Mouse (Mus musculus) spleen, adult 2 months (tissue): ENCODE results near the gene Armc6. TPM values are rescaled to one million over a fixed set of nuclear protein-coding genes. Genes with fewer than 3 reads are reported as not detected.

Experiments
- DNase-seq, 2 experiments: peaks; one replicate each; pipeline versions ENCODE4 v3.0.0 to v3.0.0-alpha.2; 2012 to 2021; ENCODE audit warnings: low spot score in 2 of 2, low read depth in 1 of 2
- H3K27ac ChIP-seq: fragments of 200-500 bp; 2 replicates; pipeline ENCODE4 v1.5.1; 2012; ENCODE audit warnings: low read length, inconsistent platforms; ENCODE audit not compliant: insufficient read depth
- H3K27me3 ChIP-seq: fragments of 200-500 bp; 2 replicates; pipeline ENCODE4 v1.6.1; 2012; ENCODE audit warnings: mild to moderate bottlenecking, moderate library complexity, low read length, inconsistent platforms; ENCODE audit not compliant: control insufficient read depth, insufficient read depth
- H3K36me3 ChIP-seq: fragments of 200-500 bp; 2 replicates; pipeline ENCODE4 v1.6.1; 2012; ENCODE audit warnings: mild to moderate bottlenecking, low read length, inconsistent platforms; ENCODE audit not compliant: control insufficient read depth, insufficient read depth
- H3K4me1 ChIP-seq: fragments of 200-500 bp; 2 replicates; pipeline ENCODE4 v1.6.1; 2011; ENCODE audit warnings: inconsistent platforms; ENCODE audit not compliant: control insufficient read depth, insufficient read depth, insufficient read length
- H3K4me3 ChIP-seq: fragments of 200-500 bp; 2 replicates; pipeline ENCODE4 v1.5.1; 2011; ENCODE audit warnings: mild to moderate bottlenecking, inconsistent platforms; ENCODE audit not compliant: insufficient read depth, insufficient read length; ENCODE audit errors: extremely low read depth
- CTCF ChIP-seq: fragments of 200-500 bp; IDR thresholded peaks from 2 replicates; pipeline ENCODE4 v1.5.1; 2011; ENCODE audit warnings: mild to moderate bottlenecking, inconsistent platforms; ENCODE audit not compliant: insufficient read depth, insufficient read length, insufficient replicate concordance; ENCODE audit errors: extremely low read depth
- POLR2A ChIP-seq: fragments of 200-500 bp; IDR thresholded peaks from 2 replicates; pipeline ENCODE4 v1.6.1; 2011; ENCODE audit warnings: low read depth, low read length, inconsistent platforms
- WGBS: fragments of 180-500 bp; shearing (Covaris S2); methylation state at CpG from one replicate; pipeline ENCODE4 v1.1.7; 2018; 5-methylcytosine and 5-hydroxymethylcytosine counted together
- polyA plus RNA-seq: library from polyadenylated mRNA; depleted of rRNA; stranded (reverse); fragments of >200 nt; gene quantifications from 2 replicates; pipeline ENCODE4 v1.2.3, GENCODE M21; 2012

Armc6 gene
- polyA plus RNA-seq, 1 experiment: 11.5 TPM

GRCm38 (mm10) chr8:70200098-70200681, 34.1 kb downstream of the Armc6 start:
- TF ChIP-seq POLR2A (no peak), CTCF (no peak; the same call in 1 of the 2 replicates)
- Histone ChIP-seq H3K4me3 (no peak overlapping the region), H3K27ac (no peak overlapping the region), H3K4me1 (no peaks in the 10 kb centered on the region), H3K27me3 (no peaks in the 10 kb centered on the region), H3K36me3 (no peaks in the 10 kb centered on the region)
- no peak for DNase-seq
- WGBS: 81% methylated on average over 5 of the region's 5 CpGs

DNA sequence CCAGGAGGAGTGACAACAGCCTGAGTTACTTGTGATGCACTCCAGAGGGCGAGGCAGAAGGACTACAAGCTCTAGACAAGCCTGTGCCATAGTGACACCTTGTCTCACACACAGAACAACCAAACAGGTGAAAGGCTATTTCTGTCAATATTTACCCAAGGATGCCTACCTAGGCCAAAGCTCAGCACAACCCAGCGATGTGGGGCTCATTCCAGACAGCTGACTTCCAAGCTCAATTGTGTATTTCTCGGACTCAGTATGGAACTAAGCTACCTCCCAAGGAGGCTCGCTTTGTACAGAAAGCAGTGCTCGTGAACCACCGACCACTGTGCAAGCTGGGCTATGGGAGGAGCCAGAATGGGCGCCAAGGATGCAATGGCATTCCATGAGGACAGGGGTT, 36.7 kb downstream of the Armc6 start:
- no peak overlapping the region for H3K27ac ChIP-seq
- no peak for TF ChIP-seq CTCF
- TF ChIP-seq POLR2A: no peak
- 91% methylated on average over 7 of the region's 7 CpGs for WGBS
- no peak for DNase-seq
- H3K4me3 ChIP-seq: no peak overlapping the region
- H3K4me1 ChIP-seq: no peaks in the 10 kb centered on the region
- H3K36me3 ChIP-seq: no peaks in the 10 kb centered on the region
- H3K27me3 ChIP-seq: no peaks in the 10 kb centered on the region

DNA sequence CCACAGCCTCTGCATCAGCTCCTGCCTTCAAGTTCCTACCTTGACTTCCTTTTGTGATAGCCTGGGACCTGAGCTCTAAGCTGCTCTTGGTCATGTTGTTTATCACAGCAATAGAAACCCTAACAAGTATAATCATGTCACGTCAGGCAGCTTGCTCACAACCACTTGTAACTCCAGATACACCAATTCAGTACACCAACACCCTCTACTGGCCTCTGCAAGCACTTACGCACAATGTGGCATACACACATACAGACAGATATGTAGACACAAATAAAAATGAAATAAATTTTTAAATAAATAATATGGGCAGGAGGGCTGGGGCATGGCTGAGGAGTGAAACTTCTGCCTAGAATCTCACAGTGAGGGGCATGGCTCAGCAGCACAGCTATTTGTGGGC, 38.5 kb downstream of the Armc6 start:
- H3K4me3 ChIP-seq: no peak overlapping the region
- H3K4me1 ChIP-seq: no peaks in the 10 kb centered on the region
- WGBS: 87% methylated on average over 2 of the region's 2 CpGs
- no peak for DNase-seq
- no peak overlapping the region for H3K27ac ChIP-seq
- TF ChIP-seq CTCF (no peak), POLR2A (no peak)
- H3K27me3 ChIP-seq: no peaks in the 10 kb centered on the region
- H3K36me3 ChIP-seq: no peaks in the 10 kb centered on the region

- H3K4me1 ChIP-seq: no peaks in the 10 kb centered on the region
- no peak overlapping the region for H3K4me3 ChIP-seq
- no peaks in the 10 kb centered on the region for H3K27me3 ChIP-seq
- H3K27ac ChIP-seq: no peak overlapping the region
- 96% methylated on average over 3 of the region's 3 CpGs for WGBS
- no peaks in the 10 kb centered on the region for H3K36me3 ChIP-seq
- TF ChIP-seq CTCF (no peak), POLR2A (no peak)
- no peak for DNase-seq
Observed at GRCm38 (mm10) chr8:70194191-70194590, 40.1 kb downstream of the Armc6 start.

DNA sequence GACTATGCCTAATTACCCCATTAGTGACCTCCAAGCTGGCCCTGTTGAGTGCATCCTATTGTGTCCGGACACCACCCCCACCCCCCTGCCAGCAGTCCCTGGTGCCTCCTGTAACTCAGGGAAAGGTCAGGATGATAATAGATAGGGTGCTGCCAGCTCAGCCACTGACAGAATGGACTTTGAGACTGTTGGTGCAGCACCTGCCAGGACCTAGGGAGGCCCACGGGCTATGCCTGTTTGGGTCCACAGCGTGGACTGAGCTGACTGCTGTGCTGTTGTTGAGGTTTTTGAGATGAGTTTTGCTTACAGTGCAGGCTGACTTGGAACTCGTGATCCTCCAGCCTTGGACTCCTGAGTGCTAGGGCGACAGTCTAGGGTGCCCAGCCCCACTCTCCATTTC, 41.0 kb downstream of the Armc6 start:
- no peak overlapping the region for H3K27ac ChIP-seq
- 92% methylated on average over 5 of the region's 5 CpGs for WGBS
- no peak for DNase-seq

GRCm38 (mm10) chr8:70188707-70189106, 45.6 kb downstream of the Armc6 start:
- DNase-seq: no peak

More for the DNA sequence above, 41.0 kb downstream of the Armc6 start:
- no peak for TF ChIP-seq POLR2A
- TF ChIP-seq CTCF: no peak
- no peaks in the 10 kb centered on the region for H3K4me1 ChIP-seq
- H3K27me3 ChIP-seq: no peaks in the 10 kb centered on the region
- H3K4me3 ChIP-seq: no peak overlapping the region
- H3K36me3 ChIP-seq: no peaks in the 10 kb centered on the region

DNA sequence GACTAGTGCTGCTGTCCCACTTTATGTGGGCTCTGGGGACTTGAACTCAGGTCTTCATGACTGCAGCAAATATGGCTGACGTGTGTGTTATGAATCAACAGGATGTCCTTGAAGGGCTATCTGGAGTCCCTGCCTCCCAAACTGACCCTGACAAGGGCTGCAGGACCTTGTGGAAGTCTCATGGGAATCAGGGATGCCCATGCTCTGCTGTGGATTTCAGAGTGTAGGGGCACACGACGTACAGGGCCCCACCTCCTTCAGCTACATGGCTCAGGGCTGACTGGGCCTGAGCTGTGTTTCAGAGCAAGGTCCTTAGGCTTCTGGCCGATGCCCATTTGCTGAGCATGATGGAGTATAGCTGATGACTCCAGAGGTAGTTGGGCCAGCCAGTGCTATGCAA, 51.1 kb downstream of the Armc6 start:
- Histone ChIP-seq H3K27ac (no peak overlapping the region), H3K27me3 (no peaks in the 10 kb centered on the region), H3K36me3 (peaks cover 7% of the 10 kb centered on the region; the same call in 1 of the 2 replicates), H3K4me3 (no peak overlapping the region), H3K4me1 (no peaks in the 10 kb centered on the region)
- DNase-seq: no peak
- no peak for TF ChIP-seq POLR2A
- TF ChIP-seq CTCF: no peak
- WGBS: 88% methylated on average over 4 of the region's 4 CpGs

More at GRCm38 (mm10) chr8:70188707-70189106, 45.6 kb downstream of the Armc6 start:
- TF ChIP-seq CTCF: no peak
- no peak for TF ChIP-seq POLR2A
- Histone ChIP-seq H3K27ac (no peak overlapping the region), H3K4me1 (no peaks in the 10 kb centered on the region), H3K4me3 (no peak overlapping the region), H3K36me3 (no peaks in the 10 kb centered on the region), H3K27me3 (no peaks in the 10 kb centered on the region)
- 79% methylated on average over 7 of the region's 7 CpGs for WGBS

- Histone ChIP-seq H3K4me3 (no peak overlapping the region), H3K4me1 (no peaks in the 10 kb centered on the region), H3K27ac (no peak overlapping the region), H3K36me3 (peaks cover 8% of the 10 kb centered on the region; the same call in 1 of the 2 replicates), H3K27me3 (no peaks in the 10 kb centered on the region)
- TF ChIP-seq POLR2A (no peak), CTCF (no peak)
- WGBS: 87% methylated on average over 2 of the region's 2 CpGs
- DNase-seq: no peak
Observed at GRCm38 (mm10) chr8:70181903-70182252, 52.4 kb downstream of the Armc6 start.
